Mouse (Mus musculus): ENCODE measurements around the gene Cnnm2. TPM values are rescaled to one million over a fixed set of nuclear protein-coding genes. Genes with fewer than 3 reads are reported as not detected.

The Cnnm2 gene
- total RNA-seq, 2 experiments from 2014 or later: 2.4 to 3.3 TPM

GRCm38 (mm10) chr19:46789782-46790181 is 28.4 kb downstream of the Cnnm2 start:
- no peak for DNase-seq
- intact Hi-C loops (cut with DNase I): no loop called here

GRCm38 (mm10) chr19:46791360-46791759 is 30.0 kb downstream of the Cnnm2 start:
- no peak for DNase-seq
- intact Hi-C loops (cut with DNase I): no loop called here

GRCm38 (mm10) chr19:46791921-46792320 is 30.5 kb downstream of the Cnnm2 start:
- no peak for DNase-seq
- intact Hi-C loops (cut with DNase I): no loop called here

- intact Hi-C loops (cut with DNase I): no loop called here
- DNase-seq: no peak
Measured at GRCm38 (mm10) chr19:46792480-46792879, 31.1 kb downstream of the Cnnm2 start.

GRCm38 (mm10) chr19:46794181-46794580 is 32.8 kb downstream of the Cnnm2 start:
- intact Hi-C loops (cut with DNase I): no loop called here
- DNase-seq: no peak

GRCm38 (mm10) chr19:46799903-46800583 is 38.6 kb downstream of the Cnnm2 start:
- no peak for DNase-seq
- intact Hi-C loops (cut with DNase I): no loop called here

- no peak for DNase-seq
- intact Hi-C loops (cut with DNase I): no loop called here
Measured at GRCm38 (mm10) chr19:46801492-46801891, 40.1 kb downstream of the Cnnm2 start.

- intact Hi-C loops (cut with DNase I): no loop called here
- DNase-seq: no peak
Measured at GRCm38 (mm10) chr19:46802306-46802705, 40.9 kb downstream of the Cnnm2 start.

GRCm38 (mm10) chr19:46803732-46804131 is 42.3 kb downstream of the Cnnm2 start:
- DNase-seq: no peak
- intact Hi-C loops (cut with DNase I): no loop called here

GRCm38 (mm10) chr19:46804751-46805150 is 43.4 kb downstream of the Cnnm2 start:
- no peak for DNase-seq
- intact Hi-C loops (cut with DNase I): no loop called here

- intact Hi-C loops (cut with DNase I): no loop called here
- no peak for DNase-seq
Measured at GRCm38 (mm10) chr19:46805933-46806688, 44.7 kb downstream of the Cnnm2 start.

- intact Hi-C loops (cut with DNase I): no loop called here
- no peak for DNase-seq
Measured at GRCm38 (mm10) chr19:46808261-46808660, 46.9 kb downstream of the Cnnm2 start.

GRCm38 (mm10) chr19:46809031-46809430 is 47.6 kb downstream of the Cnnm2 start:
- intact Hi-C loops (cut with DNase I): no loop called here
- DNase-seq: no peak

GRCm38 (mm10) chr19:46819276-46819675 is 57.9 kb downstream of the Cnnm2 start:
- intact Hi-C loops (cut with DNase I): no loop called here
- DNase-seq: no peak

- DNase-seq: no peak
- intact Hi-C loops (cut with DNase I): no loop called here
Measured at GRCm38 (mm10) chr19:46822491-46822890, 61.1 kb downstream of the Cnnm2 start.

GRCm38 (mm10) chr19:46823759-46824158 is 62.4 kb downstream of the Cnnm2 start:
- no peak for DNase-seq
- intact Hi-C loops (cut with DNase I): no loop called here

GRCm38 (mm10) chr19:46824867-46825266 is 63.5 kb downstream of the Cnnm2 start:
- DNase-seq: no peak

GRCm38 (mm10) chr19:46827654-46828165 is 66.3 kb downstream of the Cnnm2 start:
- intact Hi-C loops (cut with DNase I): no loop called here
- no peak for DNase-seq

More at GRCm38 (mm10) chr19:46824867-46825266, 63.5 kb downstream of the Cnnm2 start:
- intact Hi-C loops (cut with DNase I): no loop called here

- DNase-seq: no peak
- intact Hi-C loops (cut with DNase I): no loop called here
Measured at GRCm38 (mm10) chr19:46828961-46829360, 67.6 kb downstream of the Cnnm2 start.

- DNase-seq: no peak
- intact Hi-C loops (cut with DNase I): no loop called here
Measured at GRCm38 (mm10) chr19:46831381-46831780, 70.0 kb downstream of the Cnnm2 start.

GRCm38 (mm10) chr19:46834301-46834700 is 72.9 kb downstream of the Cnnm2 start:
- intact Hi-C loops (cut with DNase I): no loop called here
- no peak for DNase-seq

GRCm38 (mm10) chr19:46835339-46835738 is 73.9 kb downstream of the Cnnm2 start:
- no peak for DNase-seq
- intact Hi-C loops (cut with DNase I): no loop called here

Data from gastrocnemius, postnatal 36 days (tissue).